Mouse (Mus musculus) ES-E14 (cell line): ENCODE measurements at regions not wholly inside any gene's neighbourhood (a gene's known extent, or its start where the extent isn't known, plus 50 kb on each side); places are given as distances from the start of the nearest gene placed in this dataset.

Experiments used
- CHD2 ChIP-seq: IDR thresholded peaks from 2 replicates; pipeline ENCODE4 v1.6.1; 2014; ENCODE audit warnings: mild to moderate bottlenecking, low read depth, low read length, inconsistent platforms
- HCFC1 ChIP-seq: IDR thresholded peaks from 2 replicates; pipeline ENCODE4 v1.6.1; 2012; ENCODE audit warnings: low read length, inconsistent platforms, borderline replicate concordance; ENCODE audit not compliant: insufficient read depth
- MAFK ChIP-seq: IDR thresholded peaks from 2 replicates; pipeline ENCODE4 v1.6.1; 2014; ENCODE audit warnings: mild to moderate bottlenecking, low read depth, low read length, inconsistent platforms; ENCODE audit not compliant: insufficient read depth
- ZNF384 ChIP-seq: IDR thresholded peaks from 2 replicates; pipeline ENCODE4 v1.6.1; 2012; ENCODE audit warnings: low read depth, low read length, inconsistent platforms

- TF ChIP-seq MAFK (no peak), CHD2 (no peak), ZNF384 (no peak), HCFC1 (no peak)
Observed at GRCm38 (mm10) chrX:99243251-99243650, 107.3 kb downstream of the Efnb1 start.
